Mouse (Mus musculus): ENCODE results near the gene Gstm3.

DNA sequence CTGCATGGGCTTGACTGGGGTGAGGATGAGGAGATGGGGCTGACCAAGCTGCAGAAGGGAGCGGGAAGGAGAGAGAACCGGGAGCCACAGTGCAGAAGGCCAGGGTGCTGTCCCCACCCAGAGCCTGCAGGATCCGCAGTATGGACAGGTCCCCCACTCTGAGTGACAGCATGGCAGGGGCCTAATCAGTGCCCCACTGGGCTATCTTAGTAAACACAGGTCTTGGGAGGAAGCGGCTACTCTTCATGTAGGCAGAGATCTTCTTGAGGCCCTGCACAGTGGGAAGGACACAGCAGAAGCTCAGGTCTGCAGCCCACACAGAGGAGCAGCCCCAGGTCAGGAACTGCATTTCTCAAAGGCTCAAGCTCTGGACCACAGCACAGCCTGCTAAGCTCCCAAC, 5.1 kb downstream of the Gstm3 start:
- TF ChIP-seq CTCF (IDR thresholded peaks at IDR 0.05; ENCODE audit: control insufficient read depth, insufficient read depth, insufficient read length): no peak
- no peak for TF ChIP-seq MYOG (IDR thresholded peaks at IDR 0.05; ENCODE audit: control insufficient read depth, extremely low read depth, insufficient read length)
- no peak for TF ChIP-seq FOSL1 (IDR thresholded peaks at IDR 0.05; ENCODE audit: insufficient read depth, low read length, poor library complexity, severe bottlenecking)
- TF ChIP-seq MYOD1 (IDR thresholded peaks at IDR 0.05; ENCODE audit: control insufficient read depth, insufficient read length, low read depth): no peak
- TF ChIP-seq MAX (IDR thresholded peaks at IDR 0.05): no peak

Data from C2C12 (cell line).